Mouse (Mus musculus) heart, adult 2 months (tissue): ENCODE measurements at regions not wholly inside any gene's neighbourhood (a gene's known extent, or its start where the extent isn't known, plus 50 kb on each side); places are given as distances from the start of the nearest gene placed in this dataset.

Source experiments
- CTCF ChIP-seq: fragments of 200-600 bp; IDR thresholded peaks from 2 replicates; pipeline ENCODE4 v1.8.1; 2022; ENCODE audit warnings: antibody characterized with exemption, mild to moderate bottlenecking, moderate library complexity
- EP300 ChIP-seq: fragments of 200-500 bp; IDR thresholded peaks from 2 replicates; pipeline ENCODE4 v1.6.1; 2011; ENCODE audit warnings: low read depth, low read length, control low read depth; ENCODE audit not compliant: insufficient read depth
- POLR2A ChIP-seq: fragments of 200-500 bp; IDR thresholded peaks from 2 replicates; pipeline ENCODE4 v1.6.1; 2011; ENCODE audit warnings: mild to moderate bottlenecking, low read depth, low read length, control low read depth; ENCODE audit not compliant: insufficient read depth

GRCm38 (mm10) chr17:4736689-4737088 lies 257.4 kb upstream of the Arid1b start:
- TF ChIP-seq POLR2A = no peak
- no peak for TF ChIP-seq CTCF
- no peak for TF ChIP-seq EP300
